In the genomic region with DNA sequence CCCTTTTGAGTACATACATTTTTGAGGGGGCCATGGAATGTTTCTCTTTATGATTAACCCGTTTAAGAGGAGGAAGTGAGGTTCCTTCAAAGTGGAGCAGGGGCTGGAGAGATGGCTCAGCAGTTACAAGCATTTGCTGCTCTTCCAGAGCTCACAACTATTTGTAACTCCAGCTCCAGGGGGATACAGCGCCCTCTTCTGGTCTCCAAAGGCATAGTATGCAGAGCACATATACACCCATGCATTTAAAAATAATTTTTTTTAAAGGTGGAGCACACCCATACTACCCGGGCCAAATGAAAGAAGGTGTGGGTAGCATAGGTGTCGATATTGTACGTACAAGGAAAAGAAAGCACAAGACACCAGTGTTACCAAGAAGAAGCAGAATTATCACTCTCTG, we compare ENCODE assay signal across 15 mouse cellular contexts. TPM values are rescaled to one million over a fixed set of nuclear protein-coding genes. Genes with fewer than 3 reads are reported as not detected.
DNase-seq lines count a peak whose midpoint lies in the region; TF ChIP-seq lines count a peak whose summit lies in the region.
"Had no signal": no experiment of that assay in that cellular context is flagged by ENCODE, and none has a peak within 500 bp of the region (broad histone marks: within the 10 kb centered on the region; RNA-seq: fewer than 3 reads in every experiment).

No protein-coding gene starts in this region.

- TF ChIP-seq POLR2A in cerebellum, adult 2 months (IDR thresholded peaks at IDR 0.05; ENCODE audit: borderline replicate concordance, insufficient read depth, low read length) = no peak

- no peak overlapping the region for H3K27ac ChIP-seq in cerebellum, adult 2 months (ENCODE audit: insufficient read depth, low read length)
- H3K27ac ChIP-seq: embryonic facial prominence, embryonic 13.5 days; heart, embryonic 13.5 days; intestine, embryonic 15.5 days had no signal

- peak; percentile 19; the same call in 1 of the 2 replicates for TF ChIP-seq CTCF in cerebellum, adult 2 months (IDR thresholded peaks at IDR 0.05; ENCODE audit: borderline replicate concordance, insufficient read depth, low read depth, low read length)

- H3K4me3 ChIP-seq in cerebellum, adult 2 months (replicated peaks; ENCODE audit: insufficient read depth, low read depth, low read length) = no peak overlapping the region
- H3K4me3 ChIP-seq: embryonic facial prominence, embryonic 13.5 days; heart, embryonic 13.5 days; intestine, embryonic 15.5 days had no signal

- 72% methylated on average over 5 of the region's 5 CpGs for WGBS in cerebellum, adult 2 months

- no peak for DNase-seq in cerebellum, adult 2 months
- no peak for DNase-seq in cerebellum, postnatal 25 days
- peak; percentile 14 to 15 for DNase-seq in kidney, postnatal 4 days
- no peak for DNase-seq in kidney, adult 9 months
- peak; percentile 14 for DNase-seq in right cerebral cortex, postnatal 4 days
- no peak for DNase-seq in right cerebral cortex, adult 18-20 months
- DNase-seq in retina, postnatal 7 days (ENCODE audit: low read depth, low spot score) = peak; percentile 23
- no peak for DNase-seq in layer of hippocampus, postnatal 25 days (ENCODE audit: extremely low spot score in 1 of 2, low spot score in 1 of 2)
- DNase-seq: B cell, adult 2 months; lung, adult 2 months had no signal

- peaks cover 5% of the 10 kb centered on the region for H3K4me1 ChIP-seq in cerebellum, adult 2 months (ENCODE audit: control insufficient read depth, insufficient read depth, low read length)
- H3K4me1 ChIP-seq: intestine, embryonic 15.5 days had no signal

- H3K27me3 ChIP-seq in cerebellum, adult 2 months (ENCODE audit: control insufficient read depth, insufficient read depth, low read length) = no peaks in the 10 kb centered on the region
- H3K27me3 ChIP-seq: heart, embryonic 13.5 days; intestine, embryonic 15.5 days had no signal

RNA-seq across cellular contexts. Expression of gene Clec3a, which starts 54.7 kb away (rescaled TPM):
- not detected in 2 replicates for polyA plus RNA-seq in cerebellum, adult 2 months (2012; rRNA removed)
- not detected for total RNA-seq in layer of hippocampus, postnatal 25 days (2021)
- total RNA-seq: layer of hippocampus, postnatal 14 days; monocyte, adult 5-6 weeks had no signal
- polyA plus RNA-seq: embryonic facial prominence, embryonic 13.5 days; heart, embryonic 13.5 days; intestine, embryonic 15.5 days; lung, adult 2 months had no signal

Comparison
In these comparisons a context has a peak if more than half of its experiments do, and no peak if none do; other contexts are left out.
1. DNase-seq: peak in kidney, postnatal 4 days (2 of 2), right cerebral cortex, postnatal 4 days (single experiment) and retina, postnatal 7 days (single experiment); none in cerebellum, adult 2 months (0 of 2), cerebellum, postnatal 25 days (0 of 2), kidney, adult 9 months (single experiment), right cerebral cortex, adult 18-20 months (single experiment) and layer of hippocampus, postnatal 25 days (0 of 2).